Mouse (Mus musculus): ENCODE results near the gene Gucy2f. TPM values are rescaled to one million over a fixed set of nuclear protein-coding genes. Genes with fewer than 3 reads are reported as not detected.

Gucy2f gene
- total RNA-seq, 2 experiments from 2014 or later = 0.32 to 0.57 TPM

Other genes starting within 250 kb of the Gucy2f start
- 10 to 100 TPM; 28.9 to 32.3 TPM for gene Nxt2, start 29.8 kb upstream of the Gucy2f start, total RNA-seq (2021)
- 1 to 10 TPM; 2.5 to 3.0 TPM for gene Kcne1l, start 109.4 kb upstream of the Gucy2f start, total RNA-seq (2021)
- gene Acsl4, start 193.6 kb upstream of the Gucy2f start, total RNA-seq (2021) = 10 to 100 TPM; 68.3 to 78.8 TPM